Mouse (Mus musculus) embryonic facial prominence, embryonic 11.5 days (tissue): ENCODE data around the gene Nrcam. TPM values are rescaled to one million over a fixed set of nuclear protein-coding genes. Genes with fewer than 3 reads are reported as not detected.

Experiments used
- ATAC-seq: fragments of 200-750 bp; cut with Nextera tagmentation; replicated peaks from 2 replicates; pipeline ENCODE4 v1.8.0; 2017; ENCODE audit warnings: low read depth; ENCODE audit not compliant: insufficient number of reproducible peaks, low FRiP score, low TSS enrichment
- DNase-seq: peaks from one replicate; pipeline ENCODE4 v3.0.0-alpha.2; 2015; ENCODE audit warnings: low spot score
- H3K27ac ChIP-seq: fragments of 300-500 bp; sonication (generic); replicated peaks from 2 replicates; pipeline ENCODE4 v1.5.1; 2014; ENCODE audit warnings: mild to moderate bottlenecking, low read depth, low read length, control low read depth
- H3K27me3 ChIP-seq: fragments of 300-500 bp; sonication (generic); 2 replicates; pipeline ENCODE4 v1.6.1; 2014; ENCODE audit warnings: mild to moderate bottlenecking, low read length, moderate library complexity, mixed read lengths; ENCODE audit not compliant: control insufficient read depth, insufficient read depth
- H3K36me3 ChIP-seq: fragments of 300-500 bp; sonication (generic); replicated peaks from 2 replicates; pipeline ENCODE4 v1.6.1; 2014; ENCODE audit warnings: low read depth, mild to moderate bottlenecking, low read length, moderate library complexity, mixed read lengths; ENCODE audit not compliant: control insufficient read depth, insufficient read depth
- H3K4me1 ChIP-seq: fragments of 300-500 bp; sonication (generic); 2 replicates; pipeline ENCODE4 v1.6.1; 2014; ENCODE audit warnings: low read length, mixed read lengths; ENCODE audit not compliant: control insufficient read depth, insufficient read depth
- H3K4me2 ChIP-seq: fragments of 300-500 bp; sonication (generic); 2 replicates; pipeline ENCODE4 v1.6.1; 2014; ENCODE audit warnings: low read depth, mild to moderate bottlenecking, control low read depth, low read length, moderate library complexity
- H3K4me3 ChIP-seq: fragments of 300-500 bp; sonication (generic); 2 replicates; pipeline ENCODE4 v1.5.1; 2014; ENCODE audit warnings: low read depth, low read length, control low read depth
- H3K9ac ChIP-seq: fragments of 300-500 bp; sonication (generic); replicated peaks from 2 replicates; pipeline ENCODE4 v1.6.1; 2014; ENCODE audit warnings: mild to moderate bottlenecking, control low read depth, low read length
- H3K9me3 ChIP-seq: fragments of 300-500 bp; sonication (generic); replicated peaks from 2 replicates; pipeline ENCODE4 v1.6.1; 2016; ENCODE audit warnings: mild to moderate bottlenecking, low read length, inconsistent platforms, mixed read lengths; ENCODE audit not compliant: control insufficient read depth
- WGBS: fragments of 180-500 bp; shearing (Covaris S2); extraction: QIAGEN DNeasy Blood & Tissue Kit; methylation state at CpG from one replicate; pipeline ENCODE4 v1.1.7; 2014; 5-methylcytosine and 5-hydroxymethylcytosine counted together
- polyA plus RNA-seq: library from polyadenylated mRNA; unstranded; fragments of >200 nt; fragmentation: Nextera tagmentation; extraction: Ambion mirVana; gene quantifications from 2 replicates; pipeline ENCODE4 v1.2.1, GENCODE M21; 2014

Nrcam gene
- polyA plus RNA-seq, 1 experiment from 2014 or later, result 22.3 TPM

- Histone ChIP-seq H3K4me3 (no peak overlapping the region), H3K9me3 (no peaks in the 10 kb centered on the region), H3K27me3 (no peaks in the 10 kb centered on the region), H3K4me2 (no peak overlapping the region), H3K4me1 (no peaks in the 10 kb centered on the region), H3K36me3 (no peaks in the 10 kb centered on the region), H3K9ac (no peak overlapping the region), H3K27ac (no peak overlapping the region)
- ATAC-seq, result no peak
- no peak for DNase-seq
- 80% methylated on average over 4 of the region's 4 CpGs for WGBS
Measured at GRCm38 (mm10) chr12:44509406-44510104, 180.9 kb downstream of the Nrcam start.

- no peak for ATAC-seq
- H3K4me1 ChIP-seq, result no peaks in the 10 kb centered on the region
- no peaks in the 10 kb centered on the region for H3K27me3 ChIP-seq
- 72% methylated on average over 4 of the region's 4 CpGs for WGBS
- no peaks in the 10 kb centered on the region for H3K9me3 ChIP-seq
- DNase-seq, result no peak
- H3K4me2 ChIP-seq, result no peak overlapping the region
- no peak overlapping the region for H3K27ac ChIP-seq
- no peak overlapping the region for H3K9ac ChIP-seq
- no peaks in the 10 kb centered on the region for H3K36me3 ChIP-seq
- H3K4me3 ChIP-seq, result no peak overlapping the region
Measured at GRCm38 (mm10) chr12:44515066-44515465, 186.4 kb downstream of the Nrcam start.

- Histone ChIP-seq H3K4me3 (no peak overlapping the region), H3K9me3 (no peaks in the 10 kb centered on the region), H3K36me3 (no peaks in the 10 kb centered on the region), H3K4me1 (no peaks in the 10 kb centered on the region), H3K4me2 (no peak overlapping the region), H3K27me3 (no peaks in the 10 kb centered on the region), H3K27ac (no peak overlapping the region), H3K9ac (no peak overlapping the region)
- 60% methylated on average over 7 of the region's 7 CpGs for WGBS
- no peak for DNase-seq
- peak; percentile 44; the same call in 1 of the 2 replicates for ATAC-seq
Measured at GRCm38 (mm10) chr12:44519440-44520141, 190.9 kb downstream of the Nrcam start.

GRCm38 (mm10) chr12:44521496-44521895 lies 192.8 kb downstream of the Nrcam start:
- H3K4me2 ChIP-seq, result no peak overlapping the region
- no peak overlapping the region for H3K27ac ChIP-seq
- H3K9ac ChIP-seq, result no peak overlapping the region
- no peak for ATAC-seq
- H3K36me3 ChIP-seq, result no peaks in the 10 kb centered on the region
- H3K27me3 ChIP-seq, result no peaks in the 10 kb centered on the region
- no peaks in the 10 kb centered on the region for H3K9me3 ChIP-seq
- no peaks in the 10 kb centered on the region for H3K4me1 ChIP-seq
- H3K4me3 ChIP-seq, result no peak overlapping the region
- DNase-seq, result no peak
- 70% methylated on average over 3 of the region's 3 CpGs for WGBS

GRCm38 (mm10) chr12:44524621-44525565 lies 196.2 kb downstream of the Nrcam start:
- no peaks in the 10 kb centered on the region for H3K36me3 ChIP-seq
- WGBS, result 78% methylated on average over 8 of the region's 8 CpGs
- no peak overlapping the region for H3K9ac ChIP-seq
- no peaks in the 10 kb centered on the region for H3K4me1 ChIP-seq
- no peak overlapping the region for H3K27ac ChIP-seq
- H3K27me3 ChIP-seq, result no peaks in the 10 kb centered on the region
- no peak overlapping the region for H3K4me3 ChIP-seq
- ATAC-seq, result no peak
- no peak for DNase-seq
- no peaks in the 10 kb centered on the region for H3K9me3 ChIP-seq
- no peak overlapping the region for H3K4me2 ChIP-seq

GRCm38 (mm10) chr12:44528391-44529016 lies 199.8 kb downstream of the Nrcam start:
- Histone ChIP-seq H3K36me3 (no peaks in the 10 kb centered on the region), H3K27me3 (no peaks in the 10 kb centered on the region), H3K4me2 (no peak overlapping the region), H3K9ac (no peak overlapping the region), H3K4me1 (no peaks in the 10 kb centered on the region), H3K9me3 (no peaks in the 10 kb centered on the region), H3K27ac (no peak overlapping the region), H3K4me3 (no peak overlapping the region)
- ATAC-seq, result no peak
- no peak for DNase-seq
- 36% methylated on average over 11 of the region's 11 CpGs for WGBS

- no peak for ATAC-seq
Measured at GRCm38 (mm10) chr12:44532337-44533113, 203.8 kb downstream of the Nrcam start.

More at GRCm38 (mm10) chr12:44532337-44533113, 203.8 kb downstream of the Nrcam start:
- H3K27me3 ChIP-seq, result no peaks in the 10 kb centered on the region
- H3K9ac ChIP-seq, result no peak overlapping the region
- no peak overlapping the region for H3K4me2 ChIP-seq
- H3K27ac ChIP-seq, result no peak overlapping the region
- no peaks in the 10 kb centered on the region for H3K9me3 ChIP-seq
- no peaks in the 10 kb centered on the region for H3K36me3 ChIP-seq
- no peak overlapping the region for H3K4me3 ChIP-seq
- WGBS, result 81% methylated on average over 19 of the region's 19 CpGs
- DNase-seq, result no peak
- no peaks in the 10 kb centered on the region for H3K4me1 ChIP-seq
